Mouse (Mus musculus) layer of hippocampus, adult 2 months (tissue): Measurements from ENCODE around the gene Gramd1b. TPM values are rescaled to one million over a fixed set of nuclear protein-coding genes. Genes with fewer than 3 reads are reported as not detected.

Experiments
- DNase-seq, 2 experiments: peaks; one replicate each; pipeline ENCODE4 v3.0.0; 2022; ENCODE audit warnings: low spot score in 2 of 2
- H3K27ac ChIP-seq: fragments of 200-600 bp; 2 replicates; pipeline ENCODE4 v1.8.1; 2022
- H3K4me3 ChIP-seq: fragments of 200-600 bp; 2 replicates; pipeline ENCODE4 v1.8.1; 2022; ENCODE audit warnings: mild to moderate bottlenecking
- CTCF ChIP-seq: fragments of 200-600 bp; conservative IDR thresholded peaks from 2 replicates; pipeline ENCODE4 v1.8.1; 2022; ENCODE audit warnings: antibody characterized with exemption, mild to moderate bottlenecking, moderate library complexity
- long read RNA-seq, 2 experiments: library from polyadenylated mRNA; stranded (forward); transcript quantifications; one replicate each; pipeline ENCODE4 v2.0.0; 2021; ENCODE audit warnings: borderline mapping rate in 2 of 2
- total RNA-seq, 2 experiments: library from RNA; stranded (reverse); gene quantifications; 2 replicates each; pipeline ENCODE4 v1.2.3; 2021

Gene Gramd1b
- total RNA-seq, result 100 to 1,000 TPM; 158 to 164 TPM
- long read RNA-seq, experiment 1, full-length matches to known transcripts, result 3 of 46 reads
- long read RNA-seq, experiment 1, partial matches to known transcripts, result 9 of 46 reads
- long read RNA-seq, experiment 1, other reads (novel, unspliced or antisense), result 34 of 46 reads
- long read RNA-seq, experiment 2, full-length matches to known transcripts, result 2 of 54 reads
- long read RNA-seq, experiment 2, partial matches to known transcripts, result 6 of 54 reads
- long read RNA-seq, experiment 2, other reads (novel, unspliced or antisense), result 46 of 54 reads

- H3K27ac ChIP-seq, result peak within 1 kb of the TSS; percentile 86
These were observed at the start of gene Gramd1b for GRCm38 (mm10) chr9:40531027-40531621. Gene Gramd1b, minus strand, starts transcription at chr9:40531383.

DNA sequence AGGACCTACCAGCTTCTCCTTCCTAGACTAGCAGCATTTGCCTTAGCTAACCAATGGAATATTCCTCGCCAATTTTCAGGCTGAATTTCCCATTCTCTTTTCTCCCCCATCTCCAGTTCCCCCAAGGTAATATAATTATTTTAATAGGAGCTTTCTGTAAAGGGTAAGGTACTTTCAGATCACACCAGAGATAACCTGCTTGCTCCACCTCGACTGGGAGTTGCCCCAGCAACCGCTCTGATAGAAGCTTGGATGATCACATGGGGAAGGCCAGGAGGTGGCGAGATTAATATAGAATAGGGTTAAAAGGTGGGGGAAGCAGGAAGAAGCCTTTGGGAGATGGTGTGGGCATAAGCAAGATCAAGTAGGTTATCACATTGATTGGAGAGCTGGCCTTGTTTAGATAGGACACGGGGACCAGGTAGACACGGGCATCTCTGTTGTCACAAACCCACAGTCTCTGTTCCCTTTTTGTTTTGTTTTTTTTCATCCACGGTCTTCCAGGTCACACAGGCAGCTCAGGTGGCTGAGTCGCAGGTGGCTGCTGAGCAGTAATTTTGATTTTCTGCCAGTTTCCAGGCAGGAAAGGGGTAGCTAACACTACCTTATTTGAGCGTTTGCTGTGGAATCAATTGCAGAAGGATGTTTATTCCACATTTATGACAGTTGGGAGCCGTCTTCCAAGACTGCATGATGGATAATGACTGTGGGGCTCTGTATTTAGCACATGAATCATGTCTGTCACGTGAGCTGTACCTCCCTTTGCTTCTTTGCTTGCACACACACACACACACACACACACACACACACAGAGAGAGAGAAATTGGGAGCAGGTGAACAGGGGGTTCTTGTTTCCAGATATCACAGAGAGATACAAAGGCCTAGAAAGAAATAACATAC lies 47.8 kb upstream of the Gramd1b start:
- no peak for TF ChIP-seq CTCF
- Histone ChIP-seq H3K4me3 (no peak overlapping the region), H3K27ac (no peak overlapping the region)
- no peak for DNase-seq

More at GRCm38 (mm10) chr9:40531027-40531621, at the start of gene Gramd1b:
- H3K4me3 ChIP-seq, result peak within 1 kb of the TSS; percentile 57
- TF ChIP-seq CTCF, result no peak
- no peak for DNase-seq

GRCm38 (mm10) chr9:40577132-40577531 lies 45.9 kb upstream of the Gramd1b start:
- Histone ChIP-seq H3K27ac (no peak overlapping the region), H3K4me3 (no peak overlapping the region)
- DNase-seq, result no peak
- no peak for TF ChIP-seq CTCF

GRCm38 (mm10) chr9:40575053-40575985 lies 44.1 kb upstream of the Gramd1b start:
- H3K27ac ChIP-seq, result peak overlapping the region; percentile 25; the same call in 1 of the 2 replicates
- no peak overlapping the region for H3K4me3 ChIP-seq

DNA sequence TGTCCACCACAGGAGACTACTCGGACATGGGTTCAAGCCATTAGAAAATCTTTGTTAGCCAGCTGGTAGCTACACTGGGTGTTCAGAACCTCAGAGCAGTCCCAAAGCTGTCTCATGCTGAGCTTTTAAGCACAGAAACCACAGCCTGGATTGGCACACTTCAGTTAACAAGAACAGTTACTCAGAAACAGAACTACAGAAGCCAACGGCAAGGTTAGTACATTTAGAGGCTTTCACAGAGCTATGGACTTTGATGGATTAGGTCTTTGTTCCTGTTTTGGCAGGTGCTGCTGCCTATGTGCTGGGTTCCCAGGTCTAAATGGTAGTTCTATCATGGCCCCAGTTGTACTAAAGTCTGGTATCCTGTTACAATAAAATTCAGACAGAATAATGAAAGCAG lies 40.1 kb upstream of the Gramd1b start:
- DNase-seq, result no peak
- Histone ChIP-seq H3K27ac (no peak overlapping the region), H3K4me3 (no peak overlapping the region)
- no peak for TF ChIP-seq CTCF

More at GRCm38 (mm10) chr9:40575053-40575985, 44.1 kb upstream of the Gramd1b start:
- no peak for DNase-seq
- no peak for TF ChIP-seq CTCF

DNA sequence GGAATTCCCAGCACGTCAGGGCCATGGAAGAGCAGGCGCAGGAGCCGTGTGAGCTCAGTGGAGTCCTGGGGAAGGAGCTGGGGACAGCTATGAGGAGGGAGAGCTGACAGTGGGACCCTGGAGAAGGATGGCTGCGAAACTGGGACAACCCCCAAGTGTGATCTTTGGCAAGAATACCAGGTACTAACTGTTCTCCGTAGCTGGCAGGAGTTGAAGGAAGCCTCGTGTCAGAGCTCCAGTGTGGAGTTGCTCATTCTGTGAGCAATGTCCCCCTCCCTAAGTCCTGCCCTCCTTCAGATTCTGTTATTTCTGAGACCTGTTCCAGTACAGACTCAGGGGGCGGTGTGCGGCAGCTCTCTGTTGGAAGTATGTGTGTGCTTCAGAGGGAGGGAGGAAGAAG lies 36.9 kb upstream of the Gramd1b start:
- Histone ChIP-seq H3K4me3 (no peak overlapping the region), H3K27ac (no peak overlapping the region)
- DNase-seq, result peak in 1 of 2 experiments; percentile 6
- TF ChIP-seq CTCF, result no peak

DNA sequence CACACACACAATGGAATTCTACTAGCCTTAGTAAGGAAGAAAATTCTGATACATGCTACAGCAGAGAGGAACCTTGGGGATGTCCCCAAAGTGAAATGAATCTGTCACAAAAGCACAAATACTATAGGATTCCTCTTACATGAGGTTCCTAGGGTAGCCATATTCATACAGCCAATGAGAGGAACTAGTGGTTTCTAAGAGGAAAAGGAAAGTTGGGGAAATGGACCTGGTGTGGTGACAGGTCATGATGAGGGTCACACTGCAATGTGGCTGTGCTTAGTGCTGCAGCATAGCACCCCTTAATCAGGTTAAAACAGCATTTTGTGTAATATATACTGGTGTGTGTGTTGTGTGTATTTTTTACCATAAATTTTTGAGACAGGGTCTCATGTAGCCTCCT lies 32.6 kb upstream of the Gramd1b start:
- H3K4me3 ChIP-seq, result no peak overlapping the region
- DNase-seq, result no peak
- H3K27ac ChIP-seq, result no peak overlapping the region
- TF ChIP-seq CTCF, result no peak

DNA sequence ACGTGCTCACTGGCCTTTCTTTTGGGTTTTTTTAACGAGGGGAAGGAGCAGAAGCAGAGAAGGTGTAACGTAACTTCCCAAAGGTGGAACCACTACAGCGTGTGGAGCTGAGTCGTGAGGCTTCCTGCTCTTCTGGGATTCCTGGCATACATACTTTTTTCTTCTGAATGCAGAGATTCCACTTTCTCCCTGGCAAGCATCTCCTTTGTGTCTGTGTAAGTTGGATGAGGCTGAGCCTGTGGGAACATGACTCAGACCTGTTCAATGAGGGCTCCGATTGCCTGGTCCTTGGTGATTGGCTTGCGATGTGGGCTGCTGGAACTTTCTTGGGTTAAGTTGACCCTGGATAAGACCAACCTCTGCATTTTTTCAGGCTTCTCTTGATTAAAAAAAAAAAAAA lies 28.5 kb upstream of the Gramd1b start:
- no peak for TF ChIP-seq CTCF
- Histone ChIP-seq H3K27ac (no peak overlapping the region), H3K4me3 (no peak overlapping the region)
- no peak for DNase-seq

GRCm38 (mm10) chr9:40557796-40558195 lies 26.6 kb upstream of the Gramd1b start:
- no peak for DNase-seq
- TF ChIP-seq CTCF, result no peak
- no peak overlapping the region for H3K27ac ChIP-seq
- no peak overlapping the region for H3K4me3 ChIP-seq

GRCm38 (mm10) chr9:40556396-40556795 lies 25.2 kb upstream of the Gramd1b start:
- H3K4me3 ChIP-seq, result no peak overlapping the region
- DNase-seq, result no peak
- TF ChIP-seq CTCF, result no peak
- H3K27ac ChIP-seq, result no peak overlapping the region

DNA sequence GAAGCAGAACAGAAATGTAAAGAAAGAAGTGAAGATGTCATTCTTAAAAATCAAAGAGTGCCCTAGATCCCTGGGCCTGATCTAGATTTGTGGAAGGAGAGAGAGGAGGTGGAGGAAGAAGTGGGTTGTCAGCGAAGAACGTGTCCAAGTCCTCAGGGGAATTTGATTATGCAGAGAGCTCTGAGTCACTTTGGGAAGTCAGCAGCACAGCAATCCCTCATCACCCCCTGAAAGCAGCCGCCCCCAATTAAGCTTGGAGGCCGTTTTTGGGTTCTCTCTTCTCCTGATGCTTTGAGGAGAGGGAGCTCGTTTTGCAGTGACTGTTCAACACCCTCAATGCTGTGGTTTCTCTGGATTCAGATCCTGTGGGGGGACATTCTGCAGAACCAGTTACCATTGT lies 24.1 kb upstream of the Gramd1b start:
- no peak for TF ChIP-seq CTCF
- Histone ChIP-seq H3K27ac (no peak overlapping the region), H3K4me3 (no peak overlapping the region)
- DNase-seq, result no peak

DNA sequence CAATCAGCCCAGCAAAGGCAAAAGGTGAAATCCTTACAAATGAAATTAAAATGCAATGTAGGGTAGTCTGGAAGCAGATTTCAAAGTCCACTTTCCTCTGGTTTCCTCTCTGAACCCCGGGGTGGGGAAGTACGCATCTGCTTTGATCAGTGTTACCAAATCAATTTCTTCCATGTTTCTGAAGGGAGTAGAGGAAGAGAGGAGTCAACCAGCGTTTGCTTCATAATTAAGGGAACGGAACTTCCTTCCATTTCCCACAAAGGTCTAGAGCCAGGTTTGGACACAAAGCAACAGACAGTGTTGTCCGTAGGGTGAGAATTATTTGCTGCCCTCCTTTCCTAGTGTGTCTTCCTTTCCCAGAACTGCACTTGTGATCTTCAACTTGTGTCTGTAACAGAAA lies 16.7 kb upstream of the Gramd1b start:
- Histone ChIP-seq H3K27ac (no peak overlapping the region), H3K4me3 (no peak overlapping the region)
- DNase-seq, result no peak
- TF ChIP-seq CTCF, result no peak

DNA sequence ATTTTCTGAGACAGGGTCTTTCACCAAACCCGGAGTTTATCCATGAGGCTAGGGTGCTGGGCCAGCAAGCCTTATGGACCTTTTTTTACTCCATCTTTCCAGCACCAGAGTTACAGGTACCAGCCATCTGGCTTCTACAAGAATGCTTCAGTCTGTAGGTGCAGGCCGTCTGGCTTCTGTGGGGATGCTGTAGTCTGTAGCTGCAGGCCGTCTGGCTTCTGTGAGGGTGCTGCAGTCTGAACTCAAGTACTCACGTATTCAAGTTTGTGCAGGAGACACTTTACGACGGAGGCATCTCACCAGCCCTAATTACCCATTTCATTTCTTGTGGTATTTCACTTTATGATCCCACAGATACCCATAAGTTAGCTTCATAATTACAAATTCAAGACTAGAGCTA lies 14.0 kb upstream of the Gramd1b start:
- DNase-seq, result no peak
- Histone ChIP-seq H3K4me3 (no peak overlapping the region), H3K27ac (no peak overlapping the region)
- no peak for TF ChIP-seq CTCF
